Mouse (Mus musculus) right cerebral cortex, adult 2 months (tissue): ENCODE data around the gene Ccdc57.

Source experiments
- DNase-seq, 2 experiments: peaks; one replicate each; pipeline ENCODE4 v3.0.0; 2021 to 2022; ENCODE audit warnings: low spot score in 2 of 2

The Ccdc57 gene

GRCm38 (mm10) chr11:120951731-120952730, 19.4 kb upstream of the Ccdc57 start:
- DNase-seq, result no peak

- DNase-seq, result no peak
These were observed 18.6 kb upstream of the Ccdc57 start for GRCm38 (mm10) chr11:120951237-120951636.

GRCm38 (mm10) chr11:120950281-120951202, 17.9 kb upstream of the Ccdc57 start:
- peak; percentile 58 to 66 for DNase-seq

GRCm38 (mm10) chr11:120949863-120950262, 17.2 kb upstream of the Ccdc57 start:
- DNase-seq, result no peak

- DNase-seq, result no peak
These were observed 16.5 kb upstream of the Ccdc57 start for GRCm38 (mm10) chr11:120948861-120949851.

- no peak for DNase-seq
These were observed 15.7 kb upstream of the Ccdc57 start, which contains the start of gene Slc16a3 for GRCm38 (mm10) chr11:120948328-120948727. Slc16a3 (plus strand) TSS chr11:120948480.

GRCm38 (mm10) chr11:120945926-120946325, 13.3 kb upstream of the Ccdc57 start:
- DNase-seq, result no peak

- no peak for DNase-seq
These were observed 12.6 kb upstream of the Ccdc57 start for GRCm38 (mm10) chr11:120945266-120945665.

- no peak for DNase-seq
These were observed 8.3 kb upstream of the Ccdc57 start for GRCm38 (mm10) chr11:120940959-120941358.

- DNase-seq, result no peak
These were observed 7.2 kb upstream of the Ccdc57 start for GRCm38 (mm10) chr11:120939712-120940341.

- DNase-seq, result no peak
These were observed 6.1 kb upstream of the Ccdc57 start for GRCm38 (mm10) chr11:120938795-120939194.

GRCm38 (mm10) chr11:120937976-120938375, 5.3 kb upstream of the Ccdc57 start:
- no peak for DNase-seq

GRCm38 (mm10) chr11:120931479-120931878, 1.2 kb downstream of the Ccdc57 start:
- DNase-seq, result no peak

GRCm38 (mm10) chr11:120928468-120928867, 4.2 kb downstream of the Ccdc57 start:
- DNase-seq, result no peak

- no peak for DNase-seq
These were observed 10.1 kb downstream of the Ccdc57 start for GRCm38 (mm10) chr11:120922528-120922927.

- no peak for DNase-seq
These were observed 14.9 kb downstream of the Ccdc57 start for GRCm38 (mm10) chr11:120917756-120918155.

GRCm38 (mm10) chr11:120916477-120916876, 16.2 kb downstream of the Ccdc57 start:
- DNase-seq, result no peak

GRCm38 (mm10) chr11:120913796-120914195, 18.9 kb downstream of the Ccdc57 start:
- no peak for DNase-seq

GRCm38 (mm10) chr11:120905430-120905873, 27.2 kb downstream of the Ccdc57 start:
- DNase-seq, result peak; percentile 73 to 79

- no peak for DNase-seq
These were observed 28.1 kb downstream of the Ccdc57 start for GRCm38 (mm10) chr11:120904561-120904960.
